Mouse (Mus musculus): ENCODE data around the gene Gpr152.

- TF ChIP-seq CTCF (IDR thresholded peaks at IDR 0.05; ENCODE audit: extremely low read depth, insufficient read length, insufficient replicate concordance, low read depth, low read length) (no peak), POLR2A (IDR thresholded peaks at IDR 0.05; ENCODE audit: low read depth, low read length) (no peak)
Measured at GRCm38 (mm10) chr19:4118350-4118749, 21.2 kb upstream of the Gpr152 start.

All from small intestine, adult 2 months (tissue).